Mouse (Mus musculus) neural tube, embryonic 11.5 days (tissue): ENCODE results near the gene Tex33. TPM values are rescaled to one million over a fixed set of nuclear protein-coding genes. Genes with fewer than 3 reads are reported as not detected.

Source experiments
- ATAC-seq: fragments of 200-750 bp; cut with Nextera tagmentation; 2 replicates; pipeline ENCODE4 v1.8.0; 2017; ENCODE audit warnings: moderate number of reproducible peaks, mild to moderate bottlenecking, moderate TSS enrichment, moderate library complexity; ENCODE audit not compliant: insufficient read depth, low FRiP score, low TSS enrichment
- DNase-seq: peaks from one replicate; pipeline ENCODE4 v3.0.0-alpha.2; 2015; ENCODE audit warnings: low spot score
- H3K27ac ChIP-seq: fragments of 300-500 bp; sonication (generic); 2 replicates; pipeline ENCODE4 v1.5.1; 2014; ENCODE audit warnings: low read depth, mild to moderate bottlenecking, low read length
- H3K27me3 ChIP-seq: fragments of 300-500 bp; sonication (generic); 2 replicates; pipeline ENCODE4 v1.6.1; 2014; ENCODE audit warnings: mild to moderate bottlenecking, low read length, mixed read lengths; ENCODE audit not compliant: control insufficient read depth, insufficient read depth
- H3K36me3 ChIP-seq: fragments of 300-500 bp; sonication (generic); 2 replicates; pipeline ENCODE4 v1.6.1; 2014; ENCODE audit warnings: mild to moderate bottlenecking, low read length, moderate library complexity, mixed read lengths; ENCODE audit not compliant: control insufficient read depth, insufficient read depth
- H3K4me1 ChIP-seq: fragments of 300-500 bp; sonication (generic); 2 replicates; pipeline ENCODE4 v1.6.1; 2014; ENCODE audit warnings: low read length, mixed read lengths; ENCODE audit not compliant: control insufficient read depth, insufficient read depth
- H3K4me2 ChIP-seq: fragments of 300-500 bp; sonication (generic); 2 replicates; pipeline ENCODE4 v1.6.1; 2014; ENCODE audit warnings: low read depth, mild to moderate bottlenecking, moderate library complexity
- H3K4me3 ChIP-seq: fragments of 300-500 bp; sonication (generic); 2 replicates; pipeline ENCODE4 v1.5.1; 2014; ENCODE audit warnings: low read depth, low read length
- H3K9ac ChIP-seq: fragments of 300-500 bp; sonication (generic); 2 replicates; pipeline ENCODE4 v1.6.1; 2014; ENCODE audit warnings: mild to moderate bottlenecking, low read length
- H3K9me3 ChIP-seq: fragments of 300-500 bp; sonication (generic); 2 replicates; pipeline ENCODE4 v1.6.1; 2016; ENCODE audit warnings: low read length; ENCODE audit not compliant: control insufficient read depth
- WGBS: fragments of 180-500 bp; shearing (Covaris S2); extraction: QIAGEN DNeasy Blood & Tissue Kit; methylation state at CpG from one replicate; pipeline ENCODE4 v1.1.7; 2014; 5-methylcytosine and 5-hydroxymethylcytosine counted together
- polyA plus RNA-seq: library from polyadenylated mRNA; unstranded; fragments of >200 nt; fragmentation: Nextera tagmentation; extraction: Ambion mirVana; gene quantifications from 2 replicates; pipeline ENCODE4 v1.2.1, GENCODE M21; 2014

Tex33 gene
- polyA plus RNA-seq, 1 experiment from 2014 or later = not detected

DNA sequence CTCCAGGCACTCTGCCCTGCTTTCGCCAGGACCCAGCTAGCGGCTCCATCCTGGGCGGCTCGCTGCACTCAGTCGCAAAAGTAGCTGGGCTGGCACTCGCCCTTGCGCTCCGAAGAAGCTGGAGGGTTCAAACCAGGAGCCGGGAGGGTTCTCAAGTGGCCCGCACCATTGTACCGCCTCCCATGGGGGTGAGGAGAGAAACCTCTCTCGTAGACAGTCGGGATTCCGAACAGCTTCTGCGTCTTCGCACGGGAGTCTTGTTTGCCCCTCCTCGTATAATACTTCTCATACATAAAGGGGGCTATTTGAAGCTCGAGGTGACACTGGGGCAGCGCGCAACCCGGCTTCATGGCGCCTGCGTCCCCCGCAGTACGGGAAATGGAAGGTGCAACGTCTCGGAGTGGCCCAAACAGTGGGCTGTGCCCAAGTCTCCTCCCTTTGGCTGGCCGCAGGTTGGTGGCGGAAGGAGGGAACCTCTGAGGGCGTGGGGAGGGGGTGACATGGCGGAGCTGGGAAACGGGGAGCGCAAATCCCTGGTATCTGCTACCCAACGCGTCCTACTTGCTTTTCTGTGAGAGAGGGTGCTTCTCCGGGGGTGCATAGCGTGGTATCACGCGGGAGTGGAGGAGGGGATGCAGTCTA, 10.7 kb upstream of the Tex33 start, which contains the start of gene Mpst:
TSS of gene Mpst (plus strand) at position 124 of the 642 bp plus-strand sequence.
- peaks cover 18% of the 10 kb centered on the region for H3K4me1 ChIP-seq

GRCm38 (mm10) chr15:78405517-78406211, 10.0 kb upstream of the Tex33 start, which contains the start of gene Tst:
Gene Tst (minus strand): TSS chr15:78405907.
- Histone ChIP-seq H3K4me1 (peaks cover 18% of the 10 kb centered on the region), H3K9ac (peak within 1 kb of the TSS; percentile 68), H3K27me3 (peaks cover 27% of the 10 kb centered on the region), H3K27ac (peak within 1 kb of the TSS; percentile 70), H3K36me3 (no peaks in the 10 kb centered on the region), H3K4me2 (peak within 1 kb of the TSS; percentile 79), H3K4me3 (peak within 1 kb of the TSS; percentile 41), H3K9me3 (no peaks in the 10 kb centered on the region)
- 1% methylated on average over 34 of the region's 34 CpGs for WGBS
- DNase-seq = peak; percentile 84
- peak; percentile 71 for ATAC-seq

More for the DNA sequence above, 10.7 kb upstream of the Tex33 start, which contains the start of gene Mpst:
- H3K4me2 ChIP-seq = peak within 1 kb of the TSS; percentile 79
- H3K27me3 ChIP-seq = peaks cover 32% of the 10 kb centered on the region
- H3K9me3 ChIP-seq = no peaks in the 10 kb centered on the region
- H3K27ac ChIP-seq = peak within 1 kb of the TSS; percentile 70
- H3K4me3 ChIP-seq = peak within 1 kb of the TSS; percentile 41
- peak; percentile 80 for ATAC-seq
- DNase-seq = peak; percentile 88
- no peaks in the 10 kb centered on the region for H3K36me3 ChIP-seq
- WGBS = under 1% methylated on average over 39 of the region's 40 CpGs
- H3K9ac ChIP-seq = peak within 1 kb of the TSS; percentile 68

DNA sequence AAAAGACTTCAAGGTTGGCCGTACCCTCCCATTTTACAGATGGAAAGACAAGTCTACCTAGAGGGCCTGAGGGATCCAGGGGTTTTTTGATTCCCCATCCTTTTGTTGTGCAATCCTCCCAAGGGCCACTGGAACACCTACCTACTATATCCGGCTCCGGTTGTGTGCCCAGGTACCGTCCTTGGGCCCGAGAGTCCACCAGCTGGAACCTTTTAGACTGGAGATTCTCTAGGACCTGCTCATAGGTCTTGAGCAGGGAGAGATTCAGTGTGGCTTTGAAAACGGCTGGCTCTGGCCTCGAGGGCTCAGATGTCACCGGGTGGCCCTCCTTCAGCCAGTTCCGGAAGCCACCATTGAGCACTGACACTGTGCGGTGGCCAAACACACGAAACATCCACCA, 9.4 kb upstream of the Tex33 start:
- Histone ChIP-seq H3K4me2 (peak overlapping the region; percentile 79), H3K36me3 (no peaks in the 10 kb centered on the region), H3K4me1 (peaks cover 16% of the 10 kb centered on the region), H3K9me3 (no peaks in the 10 kb centered on the region), H3K4me3 (peak overlapping the region; percentile 41), H3K27me3 (peaks cover 22% of the 10 kb centered on the region), H3K27ac (no peak overlapping the region), H3K9ac (peak overlapping the region; percentile 68)
- DNase-seq = no peak
- no peak for ATAC-seq
- 55% methylated on average over 11 of the region's 11 CpGs for WGBS

- H3K4me3 ChIP-seq = no peak overlapping the region
- no peaks in the 10 kb centered on the region for H3K36me3 ChIP-seq
- H3K4me1 ChIP-seq = peaks cover 10% of the 10 kb centered on the region
- no peak overlapping the region for H3K4me2 ChIP-seq
- peaks cover 9% of the 10 kb centered on the region for H3K27me3 ChIP-seq
- no peak overlapping the region for H3K27ac ChIP-seq
- 89% methylated on average over 1 of the region's 1 CpGs for WGBS
- DNase-seq = no peak
- no peak overlapping the region for H3K9ac ChIP-seq
- no peak for ATAC-seq
- no peaks in the 10 kb centered on the region for H3K9me3 ChIP-seq
These were observed 8.2 kb upstream of the Tex33 start for GRCm38 (mm10) chr15:78403896-78404295.

DNA sequence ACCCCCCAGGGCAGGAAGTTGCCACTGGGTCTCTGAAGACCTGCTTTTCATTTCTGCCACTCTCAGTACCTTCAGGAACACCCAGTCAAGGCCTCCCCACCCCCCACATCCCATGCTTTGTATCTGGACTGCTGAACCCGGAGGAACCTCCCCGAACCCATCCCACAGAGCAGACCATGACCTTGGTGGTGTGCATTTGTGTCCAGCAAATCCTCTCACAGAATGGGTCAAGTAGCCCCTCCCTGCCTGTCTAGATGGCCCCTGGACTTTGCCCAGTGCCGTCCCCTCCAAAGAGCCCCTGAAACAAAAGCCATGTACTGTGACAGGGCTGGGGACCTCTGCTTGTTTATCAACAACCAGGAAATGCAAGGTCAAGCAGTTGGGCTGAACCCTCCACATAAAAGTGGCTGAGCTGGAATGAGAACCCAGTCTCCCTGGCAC, 7.6 kb upstream of the Tex33 start:
- no peaks in the 10 kb centered on the region for H3K36me3 ChIP-seq
- ATAC-seq = no peak
- no peak for DNase-seq
- H3K9me3 ChIP-seq = no peaks in the 10 kb centered on the region
- no peak overlapping the region for H3K4me2 ChIP-seq
- H3K27me3 ChIP-seq = peaks cover 5% of the 10 kb centered on the region; the same call in 1 of the 2 replicates
- 53% methylated on average over 3 of the region's 3 CpGs for WGBS
- peaks cover 10% of the 10 kb centered on the region for H3K4me1 ChIP-seq
- H3K4me3 ChIP-seq = no peak overlapping the region
- H3K27ac ChIP-seq = no peak overlapping the region
- H3K9ac ChIP-seq = no peak overlapping the region

DNA sequence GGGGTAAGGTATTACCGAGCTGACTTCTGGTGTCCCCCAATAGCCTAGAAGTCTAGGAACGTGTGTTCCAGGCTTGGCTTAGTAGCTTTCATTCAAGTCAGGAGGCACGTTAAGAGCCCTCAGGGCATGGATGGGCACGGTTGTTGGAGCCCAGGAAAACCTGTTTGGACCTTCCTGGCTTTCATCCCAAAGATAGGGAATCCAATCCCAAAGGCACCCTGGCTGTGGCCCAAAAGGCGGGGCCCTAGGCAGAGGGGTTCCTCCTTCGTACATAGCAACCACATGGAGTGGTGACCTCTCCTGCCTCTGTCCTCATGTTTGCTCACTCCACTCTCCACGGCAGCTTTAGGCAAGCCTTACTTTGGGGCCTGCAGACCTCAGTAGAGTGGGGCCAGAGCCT, 6.7 kb upstream of the Tex33 start:
- Histone ChIP-seq H3K27me3 (0 out of 2 replicates have a peak, but pooled peaks cover 2% of the 10 kb centered on the region), H3K9ac (no peak overlapping the region), H3K4me2 (no peak overlapping the region), H3K27ac (no peak overlapping the region), H3K4me3 (no peak overlapping the region), H3K36me3 (no peaks in the 10 kb centered on the region), H3K4me1 (peaks cover 10% of the 10 kb centered on the region), H3K9me3 (no peaks in the 10 kb centered on the region)
- DNase-seq (no peak), ATAC-seq (no peak)
- WGBS = 89% methylated on average over 7 of the region's 7 CpGs

DNA sequence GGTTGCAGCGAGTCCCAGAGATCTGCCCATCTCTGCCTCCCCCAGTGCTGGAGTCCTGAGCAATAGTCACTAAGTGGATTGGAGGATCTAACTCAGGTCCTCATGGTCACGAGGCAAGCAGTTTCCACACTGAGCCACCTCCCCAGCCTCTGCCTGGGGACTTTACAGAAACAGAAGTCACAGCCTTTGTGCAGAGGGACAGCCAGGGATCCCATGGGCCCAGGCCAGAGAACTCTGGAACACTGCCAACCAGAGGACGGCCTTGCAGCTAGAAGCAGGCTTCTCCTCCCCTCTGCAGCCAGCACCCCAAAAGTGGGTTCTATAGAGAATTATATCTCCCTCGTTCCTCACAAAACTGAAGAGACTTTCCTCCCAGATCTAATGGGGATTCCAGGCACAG, 6.2 kb upstream of the Tex33 start:
- Histone ChIP-seq H3K36me3 (no peaks in the 10 kb centered on the region), H3K4me3 (no peak overlapping the region), H3K27ac (no peak overlapping the region), H3K4me1 (peaks cover 6% of the 10 kb centered on the region), H3K9ac (no peak overlapping the region), H3K9me3 (no peaks in the 10 kb centered on the region), H3K27me3 (0 out of 2 replicates have a peak, but pooled peaks cover 2% of the 10 kb centered on the region), H3K4me2 (no peak overlapping the region)
- no peak for DNase-seq
- no peak for ATAC-seq
- 79% methylated on average over 4 of the region's 4 CpGs for WGBS

GRCm38 (mm10) chr15:78401345-78401744, 5.6 kb upstream of the Tex33 start:
- H3K4me1 ChIP-seq = peaks cover 5% of the 10 kb centered on the region; the same call in 1 of the 2 replicates
- ATAC-seq (no peak), DNase-seq (no peak)
- H3K36me3 ChIP-seq = no peaks in the 10 kb centered on the region
- no peak overlapping the region for H3K9ac ChIP-seq
- H3K27ac ChIP-seq = no peak overlapping the region
- no peaks in the 10 kb centered on the region for H3K9me3 ChIP-seq
- H3K27me3 ChIP-seq = 0 out of 2 replicates have a peak, but pooled peaks cover 2% of the 10 kb centered on the region
- no peak overlapping the region for H3K4me3 ChIP-seq
- 76% methylated on average over 6 of the region's 6 CpGs for WGBS
- no peak overlapping the region for H3K4me2 ChIP-seq
